Mouse (Mus musculus): ENCODE results near the gene Zfp711. TPM values are rescaled to one million over a fixed set of nuclear protein-coding genes. Genes with fewer than 3 reads are reported as not detected.

The Zfp711 gene
- total RNA-seq (2021): under 1 TPM; 0.17 TPM
- polyA plus RNA-seq (2012; rRNA removed): 0.04 TPM in 2 replicates
- long read RNA-seq: 0 reads

- DNase-seq: peak; percentile 21
Observed at GRCm38 (mm10) chrX:112600511-112601305, at the start of gene Zfp711. Zfp711 (plus strand) TSS chrX:112600526.

GRCm38 (mm10) chrX:112567716-112568115 lies 32.6 kb upstream of the Zfp711 start:
- DNase-seq: no peak

DNA sequence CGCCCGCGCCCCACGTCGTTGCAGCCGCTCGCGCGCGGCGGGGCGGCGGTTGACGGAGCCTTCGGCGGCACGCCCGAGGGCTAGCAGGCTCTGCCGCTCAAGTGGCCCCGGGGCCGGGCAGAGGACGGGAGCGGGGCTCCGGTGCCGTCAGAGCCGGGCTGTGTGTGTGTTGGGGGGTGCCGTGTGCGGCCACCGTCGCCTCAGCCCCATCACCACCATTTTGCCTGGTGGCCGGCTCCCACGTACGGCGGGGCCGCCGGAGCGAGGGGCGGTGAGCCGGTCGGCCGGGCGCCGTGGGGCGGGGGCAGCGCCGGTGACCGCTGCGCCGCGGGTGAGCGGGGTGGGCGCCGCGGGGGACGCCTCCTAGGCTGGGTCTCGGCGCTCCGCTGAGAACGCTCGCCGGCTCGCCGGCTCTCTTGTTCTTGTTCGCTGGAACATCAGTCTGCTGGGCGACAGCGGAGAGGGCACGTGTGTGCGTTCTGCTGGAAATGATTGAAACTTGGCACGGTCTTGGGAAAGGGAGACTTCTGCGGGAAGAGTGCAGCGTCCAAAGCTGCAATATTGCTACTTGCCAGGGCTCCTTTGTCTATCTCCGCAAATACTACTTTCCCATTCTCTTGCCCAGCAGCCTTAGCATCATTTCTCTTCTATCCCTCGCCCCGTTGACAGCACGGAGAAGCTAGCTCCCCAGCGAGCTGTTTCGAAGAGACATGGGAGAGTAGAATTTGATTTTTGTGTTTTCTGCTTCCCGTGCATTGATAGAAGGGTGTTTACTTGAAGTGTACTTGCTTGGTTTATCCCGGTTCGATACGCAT lies 1.2 kb downstream of the Zfp711 start:
- DNase-seq: peak; percentile 4

- no peak for DNase-seq
Observed at GRCm38 (mm10) chrX:112675525-112675924, 75.2 kb downstream of the Zfp711 start.

DNA sequence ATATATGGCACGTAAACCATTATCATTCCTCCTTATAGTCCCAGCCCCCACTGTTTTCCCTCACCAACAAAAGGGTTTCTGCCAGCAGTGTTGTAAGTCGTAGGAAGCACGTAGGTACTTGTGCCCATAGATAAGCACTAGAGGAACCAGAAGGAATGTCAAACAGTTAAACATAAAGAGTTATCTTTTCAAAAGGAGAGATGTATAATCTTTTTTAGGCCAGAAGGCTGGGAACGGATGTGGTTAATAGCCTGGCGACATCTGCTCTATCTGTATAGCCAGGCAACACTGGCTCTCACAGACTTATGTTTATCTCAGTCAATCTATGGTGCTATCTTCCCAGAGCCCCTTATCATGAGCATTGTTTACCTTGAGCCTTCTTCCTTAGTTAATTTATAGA lies 80.3 kb downstream of the Zfp711 start:
- DNase-seq: no peak

Other genes with a start within 250 kb of the Zfp711 start
- gene Satl1, start 193.7 kb upstream of the Zfp711 start, total RNA-seq (2021): not detected
- gene Satl1, start 193.7 kb upstream of the Zfp711 start, polyA plus RNA-seq (2012; rRNA removed): not detected in 2 replicates
- not detected for gene 2010106E10Rik, start 105.3 kb upstream of the Zfp711 start, total RNA-seq (2021)
- not detected in 2 replicates for gene 2010106E10Rik, start 105.3 kb upstream of the Zfp711 start, polyA plus RNA-seq (2012; rRNA removed)
- gene Pof1b, start 98.1 kb downstream of the Zfp711 start, total RNA-seq (2021): not detected
- gene Pof1b, start 98.1 kb downstream of the Zfp711 start, polyA plus RNA-seq (2012; rRNA removed): not detected in 2 replicates